Mouse (Mus musculus): ENCODE results near the gene Rps2.
"Not testable (repeated sequence)": the region's sequence is repeated elsewhere in the genome, so short reads cannot be mapped to it uniquely, and the experiment has no call there.

The Rps2 gene

DNA sequence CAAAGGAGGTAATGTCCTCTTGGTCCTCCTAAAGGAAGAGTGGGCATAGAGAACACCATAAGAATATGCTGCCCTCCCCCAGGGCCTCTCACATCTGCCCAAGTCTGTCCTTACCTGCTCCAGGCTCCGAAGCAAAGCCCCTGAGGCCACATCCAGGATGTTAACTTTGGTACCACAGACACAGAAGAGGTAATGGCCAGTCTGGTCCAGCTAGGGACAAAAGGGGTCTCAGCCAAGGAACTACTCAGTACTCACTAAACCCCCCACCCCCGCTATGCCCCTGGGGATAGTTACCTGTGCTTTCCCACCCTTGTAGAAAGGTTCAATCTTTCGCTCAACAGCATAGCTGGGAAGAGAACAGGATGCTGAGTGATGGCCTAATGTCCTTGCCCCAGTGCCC, 12.1 kb upstream of the Rps2 start:
- no peak for DNase-seq (ENCODE audit: low read depth, low spot score)

DNA sequence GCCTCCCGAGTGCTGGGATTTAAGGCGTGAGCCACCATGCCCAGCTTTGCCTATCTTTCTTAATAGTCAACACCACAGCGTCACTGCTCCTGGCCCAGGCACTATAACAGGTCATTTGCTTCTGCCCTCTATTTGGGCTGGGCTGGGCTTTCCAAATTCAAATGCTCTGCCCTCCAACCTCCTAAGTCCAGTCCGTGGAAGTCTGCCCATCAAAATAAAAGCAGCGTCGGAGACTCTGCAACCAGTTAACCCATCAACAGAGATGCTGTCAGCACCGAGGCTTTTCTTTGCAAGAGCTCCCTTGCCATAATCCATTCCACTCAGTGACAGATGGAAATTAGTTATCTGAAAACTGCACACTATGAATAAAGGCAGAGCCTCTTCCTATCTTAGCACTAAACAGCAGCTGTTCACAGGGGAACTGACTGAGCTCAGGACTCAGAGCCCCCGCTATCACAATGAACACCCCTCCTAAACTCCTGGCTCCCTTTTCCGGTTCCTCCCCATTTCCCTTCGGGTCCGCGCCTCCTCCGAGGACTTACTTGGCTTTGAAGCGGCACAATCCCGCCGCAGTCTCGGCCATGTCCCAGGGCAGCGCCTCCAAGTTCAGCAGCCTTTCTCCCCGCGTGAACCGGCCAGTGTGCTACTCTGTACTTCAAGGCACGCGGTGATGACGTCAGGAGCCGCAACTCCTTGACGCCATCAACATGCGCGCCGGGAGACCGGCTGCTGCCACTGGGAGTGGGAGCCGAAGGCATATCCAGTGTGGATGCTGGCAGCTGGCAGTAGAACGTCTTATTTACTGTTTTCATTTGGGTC, 10.7 kb upstream of the Rps2 start, which contains the start of gene Tbl3:
Tbl3 (minus strand) TSS at position 679 of the 819 bp plus-strand sequence.
- DNase-seq (ENCODE audit: low read depth, low spot score): peak; percentile 98

GRCm38 (mm10) chr17:24707801-24708425, 10.0 kb upstream of the Rps2 start:
- DNase-seq (ENCODE audit: low read depth, low spot score): no peak

DNA sequence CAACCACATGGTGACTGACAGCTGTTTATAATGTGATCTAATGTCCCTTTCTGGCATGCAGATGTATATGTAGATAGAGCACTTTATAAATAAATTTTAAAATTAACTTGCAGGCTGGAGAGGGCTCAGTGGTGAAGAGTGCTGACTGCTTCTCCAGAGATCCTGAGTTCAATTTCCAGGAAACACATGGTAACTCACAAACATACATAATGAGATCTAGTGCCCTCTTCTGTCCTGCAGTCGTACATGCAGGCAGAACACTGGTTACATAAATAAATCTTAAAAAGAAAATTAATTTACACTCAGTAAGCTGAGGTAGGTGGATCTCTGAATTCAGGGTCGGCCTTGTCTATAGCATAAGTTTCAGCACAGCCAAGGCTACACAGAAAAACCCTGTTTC, 9.3 kb upstream of the Rps2 start:
- peak; percentile 67 for DNase-seq (ENCODE audit: low read depth, low spot score)

DNA sequence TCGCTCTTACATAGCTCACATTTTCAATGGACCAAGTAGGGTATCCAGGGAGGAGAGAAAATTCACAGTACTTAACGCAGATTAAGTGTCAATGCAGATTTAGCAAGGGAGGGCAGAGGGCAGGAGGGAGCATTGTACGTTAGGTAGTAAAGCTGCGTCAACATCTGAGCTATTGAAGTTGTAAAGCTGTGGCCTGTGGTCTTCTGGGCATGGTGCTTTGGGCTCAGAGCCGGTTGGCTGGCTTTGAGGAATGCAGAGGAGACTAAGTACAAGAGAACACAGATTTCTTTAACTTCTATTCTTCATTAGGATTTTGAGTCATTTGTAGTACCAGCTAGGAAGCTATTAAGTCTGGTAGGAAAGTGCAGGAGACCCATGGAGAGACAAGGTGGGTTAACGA, 2.4 kb upstream of the Rps2 start:
- DNase-seq (ENCODE audit: low read depth, low spot score): no peak

- no peak for DNase-seq (ENCODE audit: low read depth, low spot score)
These were observed 1.7 kb upstream of the Rps2 start for GRCm38 (mm10) chr17:24716166-24716682.

DNA sequence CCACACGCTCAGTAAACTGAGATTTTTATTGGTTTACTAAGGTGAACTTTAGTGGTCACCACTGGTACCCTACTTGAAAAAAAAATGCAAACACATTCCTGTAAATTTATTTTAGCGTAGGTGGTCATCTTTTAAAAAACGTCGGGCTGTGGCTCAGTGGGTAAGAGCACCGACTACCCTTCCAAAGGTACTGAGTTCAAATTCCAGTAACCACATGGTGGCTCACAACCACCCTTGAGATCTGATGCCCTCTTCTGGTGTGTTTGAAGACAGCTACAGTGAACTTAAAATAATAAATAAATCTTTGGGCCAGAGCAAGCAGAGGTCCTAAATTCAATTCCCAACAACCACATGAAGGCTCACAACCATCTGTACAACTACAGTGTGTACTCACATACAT, 1.0 kb downstream of the Rps2 start:
- DNase-seq (ENCODE audit: low read depth, low spot score): peak; percentile 38

DNA sequence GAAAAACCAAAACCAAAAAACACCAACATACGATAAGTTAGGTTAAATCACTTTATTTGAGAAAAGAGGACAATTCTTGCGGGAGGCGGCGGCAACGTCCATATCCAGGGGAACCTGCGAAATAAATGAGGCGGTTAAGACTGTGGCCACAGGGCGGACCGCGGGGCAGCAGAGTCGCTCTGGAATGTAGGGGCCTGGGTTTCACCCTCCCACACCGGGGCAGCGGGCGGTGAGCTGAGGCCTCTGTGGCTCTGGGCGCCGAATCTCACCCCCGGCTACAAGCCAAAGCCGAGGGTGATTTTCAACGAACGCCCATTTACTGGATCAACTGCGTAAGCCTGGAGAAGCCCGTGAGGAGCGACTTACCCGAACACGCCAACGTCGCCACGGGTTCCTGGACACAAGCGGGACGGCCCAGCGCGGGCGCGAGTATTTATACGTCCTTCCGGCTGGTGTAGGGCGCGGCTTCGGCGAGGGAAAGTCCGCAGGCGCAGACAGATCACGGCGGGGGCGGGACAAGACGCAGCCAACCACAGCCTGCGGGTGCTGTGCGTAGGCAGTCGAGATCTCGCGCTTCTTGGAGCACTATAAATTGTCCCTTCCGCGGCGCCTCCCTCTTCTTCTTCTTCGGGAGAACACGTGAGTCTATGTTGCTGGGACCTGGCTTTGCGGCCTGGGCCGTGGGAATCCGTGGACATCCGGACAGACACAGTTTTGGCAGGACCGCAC, 1.7 kb downstream of the Rps2 start:
- DNase-seq (ENCODE audit: low read depth, low spot score): peak; percentile 99

DNA sequence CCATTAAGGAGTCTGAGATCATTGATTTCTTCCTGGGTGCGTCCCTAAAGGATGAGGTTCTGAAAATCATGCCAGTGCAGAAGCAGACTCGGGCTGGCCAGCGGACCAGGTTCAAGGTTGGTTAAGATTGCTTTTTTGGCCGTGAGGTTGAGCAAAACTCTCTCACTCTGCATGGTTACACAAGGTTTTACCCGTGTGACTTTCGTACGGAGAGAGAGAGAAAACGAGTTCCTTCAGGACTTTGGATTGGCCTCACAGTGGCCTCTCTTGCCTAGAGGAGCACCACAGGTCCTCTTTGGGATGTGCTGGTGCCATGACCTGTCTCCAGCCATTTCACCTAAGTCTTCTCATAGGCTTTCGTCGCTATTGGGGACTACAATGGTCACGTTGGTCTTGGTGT, 2.7 kb downstream of the Rps2 start:
- not testable (repeated sequence) for DNase-seq (ENCODE audit: low read depth, low spot score)

- DNase-seq (ENCODE audit: low read depth, low spot score): not testable (repeated sequence)
These were observed 3.6 kb downstream of the Rps2 start for GRCm38 (mm10) chr17:24721383-24721955.

DNA sequence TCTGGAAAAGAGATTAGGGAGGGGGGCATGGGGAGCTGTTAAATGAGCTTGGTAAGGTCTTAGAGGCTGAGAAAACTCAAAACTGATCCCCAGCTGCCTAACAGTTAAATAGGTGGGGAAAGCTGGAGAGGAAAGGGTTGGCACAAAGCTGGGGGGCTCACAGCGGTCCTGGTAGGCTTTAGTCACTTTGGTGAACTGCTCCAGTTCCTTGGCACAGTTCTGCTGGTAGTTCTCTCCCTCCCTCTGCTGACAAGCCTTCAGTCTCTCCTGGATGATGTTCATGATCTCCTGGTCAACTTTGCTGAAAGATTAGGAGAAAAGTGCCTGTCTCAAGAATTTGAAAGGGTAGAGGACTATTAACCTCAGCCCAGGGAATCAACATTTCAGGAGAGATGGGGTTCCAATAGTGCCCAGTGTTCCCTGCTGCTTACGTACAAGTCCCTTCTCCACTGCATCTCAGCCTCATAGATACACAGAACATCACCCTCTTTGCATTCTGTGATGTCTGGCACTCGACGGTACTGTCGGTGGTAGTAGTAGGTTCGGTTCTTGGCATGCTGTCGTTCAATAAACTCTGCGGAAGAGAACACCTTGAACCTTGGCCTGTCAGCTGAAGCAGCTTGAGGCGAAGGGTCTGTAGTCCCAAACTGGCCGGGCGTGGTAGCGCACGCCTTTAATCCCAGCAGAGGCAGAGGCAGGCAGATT, 4.5 kb downstream of the Rps2 start:
- peak; percentile 82 for DNase-seq (ENCODE audit: low read depth, low spot score)

DNA sequence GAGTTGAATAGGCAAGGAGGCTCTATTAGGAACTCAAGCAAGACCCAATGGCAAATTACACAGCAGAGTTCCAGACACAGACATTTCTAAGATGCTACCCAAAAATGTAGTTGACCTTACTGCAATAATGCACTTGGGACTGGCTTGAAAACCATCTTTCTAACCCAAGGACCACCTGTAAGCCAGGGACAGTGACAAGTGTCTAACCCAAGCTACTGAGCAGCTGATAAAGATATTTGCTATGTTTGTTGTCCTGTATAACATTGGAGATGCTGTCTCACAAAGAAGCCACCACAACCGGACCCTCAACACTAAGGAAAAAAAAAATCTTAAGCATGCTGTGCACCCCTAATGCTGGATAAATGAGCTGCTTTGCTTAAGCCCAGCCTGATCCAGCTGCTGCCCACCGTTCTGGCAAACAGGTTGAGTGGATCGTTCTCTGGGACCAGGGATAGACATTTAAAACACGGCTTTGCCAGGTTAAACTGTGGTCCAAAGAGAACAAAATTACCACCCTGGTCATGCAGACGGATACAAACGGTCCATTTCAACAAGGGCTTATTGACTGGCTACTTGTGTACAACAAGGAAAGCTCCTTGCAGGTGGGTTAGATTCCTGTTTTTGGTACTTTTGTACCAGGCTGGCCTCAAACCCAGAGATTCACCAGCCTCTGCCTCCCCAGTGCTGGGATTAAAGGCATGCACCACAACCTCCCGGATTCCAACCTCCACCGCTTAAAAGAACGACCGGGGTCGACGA, 5.4 kb downstream of the Rps2 start:
- DNase-seq (ENCODE audit: low read depth, low spot score): peak; percentile 65

DNA sequence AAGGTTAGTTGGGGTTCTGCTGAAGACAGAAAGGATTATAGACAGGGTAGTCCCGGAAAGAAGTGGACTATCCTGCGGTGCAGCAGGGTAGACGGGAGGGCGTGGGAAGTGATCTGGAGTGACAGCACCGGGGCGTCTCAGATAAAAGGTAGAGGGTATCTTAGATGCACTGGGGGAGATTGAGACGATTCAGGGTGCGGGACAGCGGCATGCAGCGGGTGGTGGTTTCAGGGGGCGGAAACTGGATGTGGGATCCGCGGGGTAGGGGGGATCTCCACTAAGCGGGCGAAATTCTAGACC, 5.9 kb downstream of the Rps2 start:
- DNase-seq (ENCODE audit: low read depth, low spot score): peak; percentile 51

GRCm38 (mm10) chr17:24724184-24724583, 6.3 kb downstream of the Rps2 start, which contains the start of gene Ndufb10:
Gene Ndufb10 (minus strand): TSS chr17:24724478.
- DNase-seq (ENCODE audit: low read depth, low spot score): peak; percentile 97

DNA sequence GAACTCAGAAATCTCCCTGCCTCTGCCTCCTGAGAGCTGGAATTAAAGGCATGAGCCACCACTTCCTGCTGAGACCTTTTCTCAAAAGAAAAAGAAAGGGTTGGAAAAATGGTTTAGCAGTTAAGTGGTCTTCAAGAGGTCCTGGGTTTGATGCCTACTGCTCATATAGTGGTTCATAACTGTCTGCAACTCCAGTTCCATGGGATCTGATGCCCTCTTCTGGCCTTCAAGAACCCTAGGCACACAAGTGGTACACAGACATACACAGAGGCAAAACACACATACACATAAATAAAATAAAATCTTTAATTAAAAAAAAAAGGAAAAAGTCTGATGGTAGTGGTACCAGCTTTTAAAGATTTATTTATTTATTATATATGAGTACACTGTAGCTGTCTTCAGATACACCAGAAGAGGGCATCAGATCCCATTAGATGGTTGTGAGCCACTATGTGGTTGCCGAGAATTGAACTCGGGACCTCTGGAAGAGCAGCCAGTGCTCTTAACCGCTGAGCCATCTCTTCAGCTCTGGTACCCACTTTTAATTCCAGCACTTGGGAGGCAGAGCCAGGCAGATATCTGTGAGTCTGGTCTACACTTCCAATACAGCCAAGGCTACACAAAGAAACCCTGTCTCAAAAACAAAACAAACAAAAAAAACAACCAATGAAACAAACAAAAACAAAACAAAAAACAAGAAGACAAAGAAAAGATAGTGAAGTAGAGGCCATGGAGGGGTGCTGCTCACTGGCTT, 7.9 kb downstream of the Rps2 start:
- no peak for DNase-seq (ENCODE audit: low read depth, low spot score)

DNA sequence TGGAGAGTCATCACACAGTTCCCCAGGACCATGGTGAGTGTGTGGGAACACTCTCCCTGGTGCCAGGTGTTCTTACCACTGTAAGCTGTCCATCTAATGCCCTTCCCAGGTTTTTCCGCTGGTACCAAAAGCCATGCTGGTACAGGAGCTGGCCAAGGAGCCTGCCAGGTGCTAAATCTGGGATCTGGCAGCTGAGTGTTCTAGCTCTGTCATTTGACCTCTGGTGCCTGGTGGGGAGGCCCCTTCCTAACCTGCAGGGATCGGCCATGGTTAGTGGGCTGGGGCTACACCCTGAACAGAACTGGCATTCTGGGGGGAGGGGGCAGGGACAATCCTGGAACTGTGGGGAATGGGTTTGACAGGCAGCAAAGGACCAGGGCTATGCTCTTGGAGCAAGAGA, 9.7 kb downstream of the Rps2 start, which contains the start of gene Rpl3l:
Rpl3l (plus strand) TSS at position 203 of the 400 bp plus-strand sequence.
- no peak for DNase-seq (ENCODE audit: low read depth, low spot score)

- DNase-seq (ENCODE audit: low read depth, low spot score): no peak
These were observed 10.3 kb downstream of the Rps2 start for GRCm38 (mm10) chr17:24728184-24728583.

DNA sequence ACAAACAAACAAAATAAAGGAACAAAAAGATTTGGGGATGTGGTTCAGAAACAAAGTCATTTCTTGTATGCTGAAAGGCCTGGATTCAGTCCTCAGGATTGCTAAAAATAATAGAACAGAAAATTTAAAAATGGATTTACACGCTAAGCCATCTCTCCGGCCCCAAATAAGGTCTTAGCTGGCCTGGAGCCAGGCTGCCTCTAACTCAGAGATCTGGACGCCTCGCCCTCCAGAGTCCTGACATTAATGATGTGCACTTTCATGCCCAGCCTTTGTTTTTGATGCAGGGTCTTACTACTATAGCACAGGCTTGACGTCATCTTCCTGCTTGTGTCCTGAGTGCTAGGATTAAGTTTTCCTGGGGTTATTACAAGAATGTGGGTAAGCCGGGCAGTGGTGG, 11.2 kb downstream of the Rps2 start:
- no peak for DNase-seq (ENCODE audit: low read depth, low spot score)

DNA sequence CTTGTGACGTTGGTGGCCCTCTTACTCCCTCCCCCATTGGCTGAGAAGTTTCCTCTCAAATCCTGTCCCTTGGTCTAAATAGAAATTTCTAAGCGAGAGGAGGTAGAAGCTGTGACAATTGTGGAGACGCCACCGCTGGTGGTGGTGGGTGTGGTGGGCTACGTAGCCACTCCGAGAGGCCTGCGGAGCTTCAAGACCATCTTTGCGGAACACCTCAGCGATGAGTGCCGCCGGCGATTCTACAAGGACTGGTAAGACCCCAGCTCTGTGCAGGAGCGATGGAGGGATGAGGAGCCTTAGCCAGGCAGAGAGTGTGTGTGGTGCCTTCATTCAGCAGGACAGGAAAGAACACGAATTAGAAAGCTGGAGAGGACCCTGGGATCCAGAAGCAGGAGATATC, 12.9 kb downstream of the Rps2 start:
- no peak for DNase-seq (ENCODE audit: low read depth, low spot score)
